Mouse (Mus musculus): ENCODE data around the gene Sept5.

Gene Sept5

GRCm38 (mm10) chr16:18629390-18630231, at the start of gene Sept5:
Sept5 (minus strand) TSS chr16:18629954.
- no peak for DNase-seq (ENCODE audit: low read depth)

GRCm38 (mm10) chr16:18679112-18679511, 49.4 kb upstream of the Sept5 start:
- DNase-seq (ENCODE audit: low read depth): no peak

- DNase-seq (ENCODE audit: low read depth): peak; percentile 73
Observed at GRCm38 (mm10) chr16:18677746-18678679, 48.3 kb upstream of the Sept5 start.

- no peak for DNase-seq (ENCODE audit: low read depth)
Observed at GRCm38 (mm10) chr16:18673005-18673404, 43.3 kb upstream of the Sept5 start.

- DNase-seq (ENCODE audit: low read depth): no peak
Observed at GRCm38 (mm10) chr16:18672027-18672426, 42.3 kb upstream of the Sept5 start.

GRCm38 (mm10) chr16:18669914-18670313, 40.2 kb upstream of the Sept5 start:
- no peak for DNase-seq (ENCODE audit: low read depth)

- no peak for DNase-seq (ENCODE audit: low read depth)
Observed at GRCm38 (mm10) chr16:18658597-18658996, 28.8 kb upstream of the Sept5 start.

GRCm38 (mm10) chr16:18655372-18656098, 25.8 kb upstream of the Sept5 start:
- DNase-seq (ENCODE audit: low read depth): no peak

- no peak for DNase-seq (ENCODE audit: low read depth)
Observed at GRCm38 (mm10) chr16:18653290-18654160, 23.8 kb upstream of the Sept5 start.

GRCm38 (mm10) chr16:18649126-18649525, 19.4 kb upstream of the Sept5 start:
- no peak for DNase-seq (ENCODE audit: low read depth)

- no peak for DNase-seq (ENCODE audit: low read depth)
Observed at GRCm38 (mm10) chr16:18645329-18645728, 15.6 kb upstream of the Sept5 start.

GRCm38 (mm10) chr16:18644485-18644884, 14.7 kb upstream of the Sept5 start:
- DNase-seq (ENCODE audit: low read depth): no peak

GRCm38 (mm10) chr16:18643406-18643998, 13.7 kb upstream of the Sept5 start:
- no peak for DNase-seq (ENCODE audit: low read depth)

GRCm38 (mm10) chr16:18642897-18643296, 13.1 kb upstream of the Sept5 start:
- no peak for DNase-seq (ENCODE audit: low read depth)

GRCm38 (mm10) chr16:18642291-18642690, 12.5 kb upstream of the Sept5 start:
- DNase-seq (ENCODE audit: low read depth): no peak

- no peak for DNase-seq (ENCODE audit: low read depth)
Observed at GRCm38 (mm10) chr16:18639382-18639929, 9.7 kb upstream of the Sept5 start.

GRCm38 (mm10) chr16:18638396-18638795, 8.6 kb upstream of the Sept5 start:
- no peak for DNase-seq (ENCODE audit: low read depth)

- no peak for DNase-seq (ENCODE audit: low read depth)
Observed at GRCm38 (mm10) chr16:18636804-18637203, 7.0 kb upstream of the Sept5 start.

GRCm38 (mm10) chr16:18636401-18636800, 6.6 kb upstream of the Sept5 start:
- no peak for DNase-seq (ENCODE audit: low read depth)

- DNase-seq (ENCODE audit: low read depth): no peak
Observed at GRCm38 (mm10) chr16:18633333-18633732, 3.6 kb upstream of the Sept5 start.

All from c-Kit-positive CD71-negative TER-119-negative erythroid progenitor cells, embryonic 14.5 days (primary cell).